Mouse (Mus musculus): ENCODE measurements around the gene Ube2c.

Gene Ube2c

DNA sequence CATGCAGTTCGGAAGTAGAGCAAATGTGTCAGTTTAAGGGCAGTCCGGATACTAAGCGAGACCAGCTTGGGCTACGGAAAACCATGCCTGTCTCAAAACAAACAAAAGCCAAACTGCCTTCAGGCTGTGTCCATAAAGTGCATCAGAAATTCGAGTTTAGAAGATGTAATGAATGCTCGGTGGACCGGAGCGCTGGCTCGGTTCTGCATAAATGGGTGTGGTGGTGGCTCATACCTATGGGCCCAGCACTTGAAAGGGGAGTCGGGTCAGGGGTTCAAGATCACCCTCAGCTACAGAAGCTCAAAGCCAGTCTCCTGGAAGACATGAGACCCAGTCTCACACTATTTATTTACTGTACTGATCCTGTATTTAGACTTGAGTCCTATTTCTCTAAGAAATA is 18.1 kb downstream of the Ube2c start:
- no peak for DNase-seq (ENCODE audit: low read depth, low spot score)

DNA sequence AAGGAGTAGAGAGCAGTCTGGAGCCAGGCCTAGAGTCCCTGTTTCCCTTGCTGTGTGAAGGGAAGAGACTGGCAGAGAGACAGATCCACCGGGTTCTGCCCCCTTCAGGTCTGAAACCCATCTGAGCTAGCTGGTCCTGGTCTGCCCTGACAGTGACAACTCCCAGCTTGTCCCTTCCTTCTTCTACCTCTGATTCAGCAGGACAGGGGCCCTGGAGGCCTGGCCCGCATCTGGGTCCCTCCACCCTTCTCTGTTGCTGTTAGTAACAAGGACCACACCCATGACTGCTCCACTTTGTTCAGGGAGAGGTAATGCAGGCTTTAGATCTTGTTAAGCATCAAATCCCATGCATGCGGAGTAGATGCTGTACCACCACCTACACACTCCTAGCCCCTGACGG is 18.7 kb downstream of the Ube2c start:
- DNase-seq (ENCODE audit: low read depth, low spot score): peak; percentile 54

DNA sequence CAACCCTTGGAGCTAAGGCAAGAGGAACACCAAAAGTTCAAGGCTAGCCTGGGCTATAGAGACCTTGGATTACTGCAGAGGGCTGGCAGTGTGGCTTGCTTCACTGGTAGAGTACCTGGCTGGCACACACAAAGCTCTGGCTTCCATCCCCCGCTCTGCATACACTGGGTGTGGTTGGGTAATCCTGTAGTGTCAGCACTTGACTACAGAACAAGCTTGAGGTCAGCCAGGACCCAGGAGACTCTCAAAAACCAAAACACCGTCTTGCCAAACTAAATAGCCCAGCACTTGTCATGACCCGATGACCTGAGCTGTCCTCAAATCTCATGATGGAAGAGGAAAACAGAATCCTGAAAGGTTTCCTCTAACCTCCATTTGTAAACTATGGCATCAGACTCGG is 20.8 kb downstream of the Ube2c start:
- no peak for DNase-seq (ENCODE audit: low read depth, low spot score)

DNA sequence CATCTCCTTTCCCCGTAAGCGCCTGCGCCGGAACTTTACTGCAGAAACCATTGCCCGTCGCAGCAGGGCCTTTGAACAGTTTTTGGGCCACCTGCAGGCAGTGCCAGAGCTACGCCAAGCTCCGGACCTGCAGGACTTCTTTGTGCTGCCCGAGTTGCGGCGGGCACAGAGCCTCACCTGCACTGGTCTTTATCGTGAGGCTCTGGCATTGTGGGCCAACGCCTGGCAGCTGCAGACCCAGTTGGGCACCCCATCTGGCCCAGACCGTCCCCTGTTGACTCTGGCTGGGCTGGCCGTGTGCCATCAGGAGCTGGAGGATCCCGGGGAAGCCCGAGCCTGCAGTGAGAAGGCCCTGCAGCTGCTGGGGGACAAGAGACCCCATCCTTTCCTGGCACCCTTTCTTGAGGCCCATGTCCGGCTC is 22.2 kb downstream of the Ube2c start:
- no peak for DNase-seq (ENCODE audit: low read depth, low spot score)

DNA sequence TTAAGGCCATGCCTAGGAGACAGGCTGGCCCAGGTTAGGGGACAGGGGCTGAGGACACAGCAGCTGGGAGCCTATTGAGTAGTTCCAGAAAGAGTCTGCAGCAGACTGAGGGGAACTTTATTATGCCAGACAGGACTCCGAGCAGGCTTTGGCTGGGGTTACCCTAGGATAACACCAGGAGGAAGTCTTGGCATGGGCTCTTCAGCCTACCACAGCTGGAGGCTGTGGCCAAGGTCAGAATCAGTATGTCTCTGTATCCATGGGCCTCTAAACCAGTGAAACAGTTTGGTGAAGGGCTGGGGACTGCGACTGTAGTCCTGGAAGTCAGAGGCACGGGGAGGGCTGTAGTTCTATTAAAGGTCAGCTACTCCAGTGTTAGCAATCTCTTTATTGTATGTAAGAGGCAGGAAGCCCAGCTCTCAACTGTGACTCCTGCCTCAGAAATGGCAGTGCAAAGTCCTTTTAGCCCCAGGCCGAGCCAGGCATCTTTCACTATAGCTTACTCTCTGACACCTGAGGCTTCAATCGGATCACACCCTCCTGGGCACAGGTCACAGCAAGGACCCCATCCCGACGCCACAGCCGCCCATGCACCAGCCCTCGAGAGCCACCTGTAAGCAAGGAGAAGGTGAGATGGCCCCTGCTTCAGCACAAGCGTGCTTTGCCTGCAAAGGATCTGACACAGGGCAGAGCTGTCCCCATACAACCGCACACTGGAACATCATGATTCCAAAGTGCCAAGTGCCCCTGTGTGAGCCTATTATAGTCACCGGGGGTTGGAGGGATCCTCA is 22.9 kb downstream of the Ube2c start:
- no peak for DNase-seq (ENCODE audit: low read depth, low spot score)

DNA sequence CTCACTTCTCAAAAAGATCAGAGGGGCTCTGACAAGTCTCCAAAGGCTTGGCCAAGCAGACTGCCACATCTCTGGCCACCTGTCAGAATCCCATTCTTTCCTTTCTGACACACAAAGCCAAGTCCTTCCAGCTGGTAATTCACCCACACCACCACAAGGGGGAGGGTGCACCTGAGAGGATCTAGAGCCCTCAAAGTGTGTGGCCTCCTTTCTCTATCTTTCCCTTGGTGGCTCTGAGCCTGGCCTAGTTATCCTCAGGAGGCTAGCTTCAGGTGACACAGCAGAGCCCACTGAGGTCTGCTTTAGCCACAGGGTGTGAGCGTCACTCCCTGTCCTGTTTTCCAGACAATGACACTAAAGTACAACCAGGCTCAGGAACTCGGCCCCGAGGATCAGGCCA is 23.5 kb downstream of the Ube2c start:
- peak; percentile 90 for DNase-seq (ENCODE audit: low read depth, low spot score)

DNA sequence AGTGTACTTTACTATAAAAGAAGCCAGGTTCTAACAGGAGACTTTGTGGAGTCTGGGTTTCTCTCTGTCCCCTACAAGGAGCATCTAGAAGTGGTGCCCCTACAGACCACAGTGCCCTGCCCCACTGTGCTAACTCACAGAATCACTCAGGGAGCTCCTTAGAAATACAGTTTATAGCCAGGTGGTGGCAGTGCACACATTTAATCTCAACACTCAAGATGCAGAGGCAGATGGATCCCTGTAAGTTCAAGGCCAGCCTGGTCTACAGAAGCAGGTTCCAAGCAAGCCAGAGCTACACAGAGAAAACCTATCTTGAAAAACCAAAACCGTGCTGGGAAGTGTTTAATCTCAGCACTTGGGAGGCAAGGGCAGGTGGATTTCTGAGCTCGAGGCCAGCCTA is 24.1 kb downstream of the Ube2c start:
- peak; percentile 62 for DNase-seq (ENCODE audit: low read depth, low spot score)

DNA sequence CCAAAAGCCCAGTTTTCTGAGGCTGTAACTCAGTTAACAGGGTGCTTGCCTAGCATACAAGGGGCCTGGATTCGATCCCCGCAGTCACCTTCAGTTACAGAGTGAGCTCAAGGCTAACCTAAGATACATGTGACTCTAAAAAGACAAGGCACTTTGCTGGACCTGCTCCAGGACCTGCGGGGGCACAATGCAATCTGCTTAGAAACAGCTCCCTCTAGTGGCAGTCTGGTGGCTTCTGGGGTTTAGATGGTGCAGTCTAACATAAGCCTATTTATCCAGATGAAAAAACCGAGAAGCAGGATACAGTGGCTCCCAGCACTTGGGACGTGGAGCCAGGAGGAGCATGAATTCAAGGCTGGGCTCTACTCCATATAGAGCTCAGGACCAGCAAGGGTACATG is 24.6 kb downstream of the Ube2c start:
- peak; percentile 91 for DNase-seq (ENCODE audit: low read depth, low spot score)

DNA sequence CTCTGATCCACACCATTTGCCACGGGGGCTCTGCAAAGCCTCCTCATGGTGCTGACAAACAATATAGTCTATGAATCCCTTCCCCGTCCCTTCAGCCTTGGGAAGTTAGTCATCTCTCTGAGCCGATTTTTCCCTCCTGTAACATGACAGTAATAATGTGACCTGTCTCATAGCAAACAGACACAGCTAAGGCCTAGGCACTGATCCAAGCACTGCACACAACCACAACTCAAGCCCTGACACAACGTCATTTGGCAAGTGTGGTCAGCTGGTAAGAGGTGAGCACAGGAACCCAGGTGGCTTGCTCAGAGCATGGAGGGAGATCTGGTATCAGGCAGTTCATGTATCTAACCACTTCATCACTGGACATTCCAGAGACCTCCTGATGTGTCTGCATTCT is 26.2 kb downstream of the Ube2c start:
- no peak for DNase-seq (ENCODE audit: low read depth, low spot score)

DNA sequence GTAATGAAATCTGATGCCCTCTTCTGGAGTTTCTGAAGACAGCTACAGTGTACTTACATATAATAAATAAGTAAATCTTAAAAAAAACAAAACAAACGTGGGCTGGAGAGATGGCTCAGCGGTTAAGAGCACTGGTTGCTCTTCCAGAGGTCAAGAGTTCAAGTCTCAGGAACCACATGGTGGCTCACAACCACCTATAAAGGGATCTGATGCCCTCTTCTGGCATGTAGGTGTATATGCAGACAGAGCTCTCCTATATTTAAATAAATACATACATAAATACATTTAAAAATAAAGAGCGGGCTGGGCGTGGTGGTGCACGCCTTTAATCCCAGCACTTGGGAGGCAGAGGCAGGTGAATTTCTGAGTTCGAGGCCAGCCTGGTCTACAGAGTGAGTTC is 28.9 kb downstream of the Ube2c start:
- DNase-seq (ENCODE audit: low read depth, low spot score): peak; percentile 76

DNA sequence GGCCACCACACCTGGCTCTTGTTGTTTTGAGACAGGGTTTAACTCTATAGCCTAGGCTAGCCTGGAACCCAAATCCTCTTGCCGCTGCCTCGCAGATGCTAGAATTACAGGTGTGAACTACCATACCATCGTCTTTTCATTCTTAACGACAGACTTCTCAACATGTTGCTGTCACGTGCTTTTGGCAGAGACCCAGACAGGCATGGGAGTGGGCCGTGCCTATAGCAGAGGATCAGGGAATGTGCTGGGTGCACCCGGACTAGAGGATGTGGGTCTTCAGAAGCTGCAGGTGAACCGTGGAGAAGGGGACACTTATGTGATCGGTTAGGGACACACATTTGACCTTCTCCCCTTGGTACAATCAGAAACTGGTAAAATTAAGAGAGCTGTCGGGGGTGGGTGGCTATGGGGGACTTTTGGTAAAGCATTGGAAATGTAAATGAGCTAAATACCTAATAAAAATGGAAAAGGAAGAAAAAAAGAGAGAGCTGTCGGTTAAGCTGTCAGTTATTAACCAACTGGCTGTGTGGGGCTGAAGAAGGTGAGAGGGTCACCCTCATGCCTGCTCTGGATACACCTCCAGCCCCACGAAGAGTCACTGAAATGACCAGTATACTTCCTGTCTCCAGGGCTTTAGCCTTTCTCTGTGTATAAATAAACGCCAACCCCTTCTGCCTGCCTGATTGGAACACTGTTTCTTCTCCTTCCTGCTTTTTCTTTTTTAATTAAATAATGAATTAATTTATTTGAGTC is 30.7 kb downstream of the Ube2c start:
- no peak for DNase-seq (ENCODE audit: low read depth, low spot score)

DNA sequence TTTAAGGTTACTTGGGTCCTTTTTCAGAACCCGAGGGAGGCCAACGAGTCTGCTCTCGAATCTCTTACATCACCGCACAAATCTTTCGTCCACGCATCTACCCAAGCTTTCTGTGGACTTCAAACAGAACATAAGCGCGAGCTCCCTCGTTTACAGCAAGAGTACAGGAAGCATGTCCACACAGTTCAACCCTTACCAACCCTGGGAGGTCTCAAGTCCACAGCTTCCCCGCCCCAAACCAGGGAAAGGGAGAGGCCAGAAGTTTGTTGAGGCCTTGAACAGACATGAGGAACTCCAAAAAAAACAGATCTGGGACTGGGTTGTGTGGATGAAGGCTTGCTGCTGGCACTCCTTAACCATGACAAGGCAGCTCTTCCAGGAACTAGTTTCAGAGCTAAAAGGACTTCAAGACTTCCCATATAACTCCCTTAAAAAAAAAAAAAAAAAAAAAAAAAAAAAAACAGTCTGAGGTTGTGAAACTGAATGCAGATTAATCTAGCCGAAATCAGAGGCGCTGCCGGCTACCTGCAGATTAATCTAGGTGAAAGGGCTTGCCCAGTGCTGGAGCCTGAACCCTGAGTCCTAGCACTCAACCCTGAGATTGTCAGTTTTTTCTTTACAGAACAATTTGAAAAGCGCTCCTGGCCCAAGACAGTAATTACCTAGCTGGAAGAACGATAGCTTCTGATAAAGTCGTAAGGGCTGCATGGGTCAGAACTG is 33.7 kb downstream of the Ube2c start:
- no peak for DNase-seq (ENCODE audit: low read depth, low spot score)

DNA sequence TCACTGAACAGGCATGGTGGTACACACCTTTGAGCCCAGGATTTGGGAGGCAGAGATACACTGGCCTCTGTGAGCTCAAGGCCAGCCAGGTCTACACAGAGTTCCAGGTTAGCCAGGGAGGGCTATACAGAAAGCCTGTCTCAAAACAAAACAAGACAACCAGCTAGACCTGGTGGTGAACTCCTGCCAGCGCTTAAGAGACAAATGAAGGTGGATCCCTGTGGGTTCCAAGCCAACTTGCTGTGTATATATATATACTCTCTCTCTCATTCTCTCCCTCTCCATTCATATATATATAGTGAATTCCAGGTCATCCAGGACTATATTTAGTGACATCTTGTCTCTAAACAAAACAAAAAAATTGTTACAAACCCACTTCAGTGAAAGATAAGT is 34.2 kb downstream of the Ube2c start:
- DNase-seq (ENCODE audit: low read depth, low spot score): no peak

DNA sequence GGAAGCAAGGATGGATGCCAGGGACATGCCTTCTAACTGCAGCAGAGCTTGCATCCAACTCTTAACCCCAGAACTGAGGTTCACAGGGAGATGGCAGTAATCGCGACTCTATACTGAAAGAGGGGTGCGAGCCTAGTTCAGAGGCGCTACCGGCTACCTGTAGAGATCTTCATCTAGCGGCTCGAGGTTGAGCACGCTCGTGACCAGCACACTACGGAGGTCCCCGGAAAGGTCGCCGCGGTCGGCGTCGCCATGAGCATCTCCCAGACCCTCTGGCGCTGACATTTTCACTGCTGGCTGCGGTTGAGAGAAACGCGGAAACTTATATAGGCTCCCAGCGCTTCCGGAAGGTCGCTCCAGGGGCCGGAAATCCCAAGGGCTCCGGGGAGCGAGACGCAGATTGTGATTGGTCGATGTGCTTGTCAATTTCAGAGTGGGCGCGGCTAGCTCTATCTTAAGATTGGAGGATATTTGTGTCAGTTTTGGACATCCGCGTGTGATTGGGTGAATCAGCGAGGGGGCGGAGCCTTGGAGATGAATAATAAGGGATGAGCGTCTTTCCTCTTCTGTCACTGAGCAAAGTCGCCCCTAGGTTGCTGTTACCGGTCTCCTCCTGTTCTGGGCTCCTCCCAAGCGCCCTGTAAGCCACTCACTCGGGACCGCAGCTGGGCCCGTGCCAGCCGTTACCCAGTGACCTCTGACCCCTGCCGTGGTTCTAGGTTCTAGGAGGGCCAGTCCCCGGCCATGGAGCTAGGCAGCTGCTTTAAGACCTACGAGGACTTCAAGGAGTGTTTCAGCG is 35.0 kb downstream of the Ube2c start, which contains the start of the genes Acot8 and Zswim3:
Gene Acot8, minus strand, starts transcription at position 350 of the 799 bp plus-strand sequence.
Gene Zswim3, plus strand, starts transcription at position 566 of the 799 bp plus-strand sequence.
- DNase-seq (ENCODE audit: low read depth, low spot score): peak; percentile 100

DNA sequence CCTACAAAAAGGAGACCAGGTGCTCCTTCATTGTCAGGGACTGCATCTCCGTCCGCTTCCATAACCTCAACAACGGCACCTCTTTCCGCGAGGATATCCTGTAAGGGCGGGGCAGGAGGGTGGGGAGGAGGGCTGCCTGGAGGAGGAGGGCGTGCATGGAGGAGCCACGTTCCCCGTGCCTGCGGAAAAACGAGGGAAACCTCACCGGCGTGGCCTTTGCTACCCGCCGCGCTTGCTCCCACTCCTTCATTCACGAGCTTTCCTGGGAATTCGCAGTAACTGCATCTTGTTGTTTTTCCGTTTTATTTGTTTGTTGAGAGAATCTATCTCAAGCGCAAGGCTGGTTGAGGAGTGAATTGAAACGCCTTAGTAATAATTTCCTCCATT is 35.6 kb downstream of the Ube2c start:
- no peak for DNase-seq (ENCODE audit: low read depth, low spot score)

DNA sequence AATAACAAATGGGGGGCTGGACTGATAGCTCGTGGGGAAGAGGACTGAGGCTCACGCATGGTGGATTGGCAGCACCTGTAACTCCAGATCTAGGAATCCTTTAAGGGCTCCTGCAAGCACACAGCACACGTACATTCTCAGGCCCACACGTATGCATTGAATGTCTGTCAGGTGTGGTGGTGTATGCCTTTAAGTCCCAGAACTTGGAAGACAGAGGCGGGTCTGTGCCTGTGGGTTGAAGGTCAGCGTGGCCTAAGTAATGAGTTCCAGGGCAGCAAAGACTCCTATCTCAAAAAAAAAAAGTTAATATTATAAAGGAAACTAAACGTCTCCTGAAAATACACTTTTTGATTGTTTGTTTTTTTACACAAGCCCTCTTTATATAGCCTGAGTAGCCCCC is 36.9 kb downstream of the Ube2c start:
- DNase-seq (ENCODE audit: low read depth, low spot score): no peak

DNA sequence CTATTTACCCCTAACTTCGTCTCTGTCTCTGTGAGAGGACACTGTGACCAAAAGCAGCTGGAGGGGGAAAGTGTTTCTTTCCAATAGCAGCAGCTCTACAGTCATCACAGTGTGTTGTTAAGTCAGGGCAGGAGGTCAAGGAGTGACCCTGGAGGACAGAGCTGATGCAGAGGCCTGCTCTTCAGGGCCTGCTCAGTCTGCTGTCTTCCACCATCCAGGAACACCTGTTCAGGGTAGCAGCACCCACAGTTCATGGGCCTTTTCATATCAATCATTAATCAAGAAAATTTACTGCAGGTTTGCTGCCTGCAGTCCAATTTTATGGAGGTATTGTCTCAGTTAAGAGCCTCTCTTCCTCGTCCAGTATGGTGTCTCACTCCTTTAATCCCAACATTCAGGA is 43.9 kb downstream of the Ube2c start:
- DNase-seq (ENCODE audit: low read depth, low spot score): no peak

DNA sequence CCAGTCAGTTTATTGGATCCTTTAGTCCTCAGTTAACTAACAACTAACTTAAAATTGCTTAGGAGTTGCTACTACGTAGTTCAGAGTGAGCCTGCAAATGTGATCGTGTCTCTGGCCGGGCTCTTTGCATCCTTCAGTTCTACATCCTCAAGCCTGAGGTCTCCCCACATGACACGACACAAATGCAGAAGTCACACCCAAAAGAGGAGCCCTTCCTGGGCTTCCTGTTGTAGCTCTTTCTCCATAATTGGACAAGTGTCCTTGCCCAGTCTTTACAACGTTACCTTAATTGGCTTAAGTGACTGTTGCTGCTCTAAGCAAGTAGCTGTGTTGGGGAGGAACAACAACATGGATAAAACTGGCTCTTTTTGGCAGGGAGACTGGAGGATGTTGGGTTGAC is 45.6 kb downstream of the Ube2c start:
- DNase-seq (ENCODE audit: low read depth, low spot score): no peak

DNA sequence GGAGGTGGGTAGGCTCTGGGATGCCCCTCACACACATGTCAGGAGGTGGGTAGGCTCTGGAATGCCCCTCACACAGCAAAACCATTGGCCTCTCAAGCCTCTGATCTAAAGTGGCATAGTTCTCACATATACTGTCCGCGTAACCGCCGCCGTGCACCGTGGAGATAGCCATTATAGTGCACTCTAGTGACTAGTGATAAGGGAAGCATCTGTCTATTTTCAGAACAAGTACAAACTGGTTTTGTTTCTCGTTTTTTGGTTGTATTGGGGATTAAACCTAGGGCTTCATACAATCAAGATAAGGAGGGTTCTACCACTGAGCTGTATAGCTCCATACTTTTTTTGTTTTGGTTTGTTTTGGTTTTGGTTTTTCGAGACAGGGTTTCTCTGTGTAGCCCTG is 46.1 kb downstream of the Ube2c start:
- no peak for DNase-seq (ENCODE audit: low read depth, low spot score)

DNA sequence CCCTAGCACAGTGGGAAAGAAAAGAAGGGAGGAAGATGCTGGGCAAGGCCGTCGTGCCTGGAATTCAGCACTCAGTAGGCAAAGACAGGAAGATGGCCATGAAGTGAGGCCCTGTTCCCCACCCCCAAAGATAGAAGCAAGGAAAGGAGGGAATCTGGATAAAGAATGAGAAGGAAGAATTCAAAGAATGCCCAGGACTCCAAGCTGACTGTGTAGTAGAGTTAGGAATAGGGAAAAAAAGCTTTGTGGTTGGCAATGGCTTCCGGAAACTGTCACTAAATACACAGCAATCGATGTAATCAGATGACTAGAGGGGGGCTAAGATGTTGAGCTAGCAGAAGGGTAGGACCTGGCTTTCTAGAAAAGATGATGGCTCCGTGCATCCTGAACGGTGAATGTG is 47.5 kb downstream of the Ube2c start:
- peak; percentile 64 for DNase-seq (ENCODE audit: low read depth, low spot score)

DNA sequence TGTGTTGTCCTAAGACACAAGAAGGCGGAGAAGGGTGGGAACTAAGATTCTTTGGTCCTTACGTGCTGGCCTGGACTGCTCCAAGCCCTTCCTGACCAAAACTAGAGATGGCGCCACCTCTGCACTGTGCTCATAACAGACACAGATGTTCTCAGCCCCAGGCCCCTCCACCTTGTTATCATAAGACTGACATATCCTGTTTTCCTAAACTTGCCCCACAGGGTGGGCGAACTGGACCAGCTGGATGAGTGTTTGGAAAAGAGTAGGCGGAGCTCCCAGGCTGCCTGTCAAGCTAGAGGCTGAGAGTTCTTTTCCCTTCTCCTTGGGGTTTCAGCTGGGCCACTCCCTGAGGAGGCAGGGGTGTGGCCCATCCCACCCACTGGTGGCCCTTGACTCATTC is 48.0 kb downstream of the Ube2c start:
- peak; percentile 55 for DNase-seq (ENCODE audit: low read depth, low spot score)

DNA sequence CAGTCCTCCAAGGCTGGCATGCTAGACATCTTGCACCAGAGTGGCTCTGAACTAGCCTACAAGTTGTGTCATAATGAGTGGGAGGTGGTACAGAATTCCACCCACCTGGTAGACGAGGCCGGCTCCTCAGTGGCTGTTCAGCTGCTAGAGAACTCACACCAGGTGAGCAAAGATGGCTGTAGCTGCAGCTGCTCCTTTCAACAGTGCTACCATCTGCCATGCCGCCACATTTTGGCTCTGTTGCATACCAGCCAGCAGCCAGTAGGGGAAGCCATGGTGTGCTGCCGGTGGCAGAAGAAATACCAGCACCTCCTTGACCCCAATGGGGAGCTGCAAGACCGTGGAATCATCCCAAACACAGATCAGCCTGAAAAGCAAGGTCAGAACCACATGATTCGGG is 51.4 kb downstream of the Ube2c start:
- DNase-seq (ENCODE audit: low read depth, low spot score): no peak
